Mouse (Mus musculus) small intestine, adult 2 months (tissue): ENCODE data around the gene Sorbs2.

Experiments used
- CTCF ChIP-seq: fragments of 200-500 bp; IDR thresholded peaks from 2 replicates; pipeline ENCODE4 v1.5.1; 2012; ENCODE audit warnings: low read depth, mild to moderate bottlenecking, control low read depth, inconsistent platforms, low read length, moderate library complexity, mixed read lengths; ENCODE audit not compliant: insufficient replicate concordance, insufficient read length; ENCODE audit errors: extremely low read depth
- POLR2A ChIP-seq: fragments of 200-500 bp; IDR thresholded peaks from 2 replicates; pipeline ENCODE4 v1.6.1; 2012; ENCODE audit warnings: low read depth, mild to moderate bottlenecking, control low read depth, inconsistent platforms, low read length, moderate library complexity

DNA sequence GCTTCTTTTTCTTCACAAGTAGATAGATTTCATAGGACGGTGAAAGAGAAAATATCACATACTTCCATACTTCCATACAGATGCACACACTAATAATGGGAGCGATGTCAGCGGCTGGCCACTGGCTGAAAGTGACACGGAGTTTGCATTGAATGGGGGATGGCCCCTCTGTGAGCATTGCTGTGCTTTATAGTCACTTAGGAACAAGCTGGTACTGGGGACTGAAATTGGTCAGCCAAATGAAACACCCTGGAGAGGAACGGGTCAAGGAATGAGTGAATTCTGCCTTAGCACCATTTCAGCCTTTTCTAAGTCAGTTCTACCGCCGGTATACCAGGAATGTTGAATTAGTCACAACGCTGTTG is 121.5 kb downstream of the Sorbs2 start:
- TF ChIP-seq CTCF, result no peak
- no peak for TF ChIP-seq POLR2A
